Mouse (Mus musculus): ENCODE data around the gene Cdsn. TPM values are rescaled to one million over a fixed set of nuclear protein-coding genes. Genes with fewer than 3 reads are reported as not detected.
A peak's percentile ranks its signal among the peaks of the same experiment; 100 is the strongest.

Cdsn gene
- total RNA-seq, 2 experiments from 2014 or later: 1.4 to 1.6 TPM

GRCm38 (mm10) chr17:35532360-35532759 is 19.6 kb upstream of the Cdsn start:
- intact Hi-C loops (cut with DNase I): no loop called here

GRCm38 (mm10) chr17:35532901-35533300 is 19.0 kb upstream of the Cdsn start, which contains the start of gene Psors1c2:
Gene Psors1c2, plus strand, starts transcription at chr17:35533201.
- no peak for DNase-seq (ENCODE audit: low spot score in 2 of 2)
- intact Hi-C loops (cut with DNase I): no loop called here

More at GRCm38 (mm10) chr17:35532360-35532759, 19.6 kb upstream of the Cdsn start:
- no peak for DNase-seq (ENCODE audit: low spot score in 2 of 2)

- peak; percentile 64 to 80 for DNase-seq (ENCODE audit: low spot score in 2 of 2)
- intact Hi-C loops (cut with DNase I): no loop called here
These were observed 17.6 kb upstream of the Cdsn start for GRCm38 (mm10) chr17:35534343-35534742.

- intact Hi-C loops (cut with DNase I): no loop called here
- DNase-seq (ENCODE audit: low spot score in 2 of 2): peak in 1 of 2 experiments; percentile 54
These were observed 14.5 kb upstream of the Cdsn start for GRCm38 (mm10) chr17:35537421-35537820.

- intact Hi-C loops (cut with DNase I): no loop called here
- DNase-seq (ENCODE audit: low spot score in 2 of 2): no peak
These were observed 13.5 kb upstream of the Cdsn start for GRCm38 (mm10) chr17:35538476-35538875.

- intact Hi-C loops (cut with DNase I): no loop called here
- no peak for DNase-seq (ENCODE audit: low spot score in 2 of 2)
These were observed 12.4 kb upstream of the Cdsn start for GRCm38 (mm10) chr17:35539540-35539939.

- peak; percentile 27 to 29 for DNase-seq (ENCODE audit: low spot score in 2 of 2)
- intact Hi-C loops (cut with DNase I): no loop called here
These were observed 9.0 kb upstream of the Cdsn start for GRCm38 (mm10) chr17:35542761-35543411.

GRCm38 (mm10) chr17:35543412-35543861 is 8.5 kb upstream of the Cdsn start:
- peak; percentile 25 to 37 for DNase-seq (ENCODE audit: low spot score in 2 of 2)
- intact Hi-C loops (cut with DNase I): no loop called here

- no peak for DNase-seq (ENCODE audit: low spot score in 2 of 2)
These were observed 7.9 kb upstream of the Cdsn start for GRCm38 (mm10) chr17:35544001-35544400.

GRCm38 (mm10) chr17:35544680-35545079 is 7.2 kb upstream of the Cdsn start:
- intact Hi-C loops (cut with DNase I): no loop called here
- peak; percentile 30 to 54 for DNase-seq (ENCODE audit: low spot score in 2 of 2)

More at GRCm38 (mm10) chr17:35544001-35544400, 7.9 kb upstream of the Cdsn start:
- intact Hi-C loops (cut with DNase I): no loop called here

- intact Hi-C loops (cut with DNase I): no loop called here
- DNase-seq (ENCODE audit: low spot score in 2 of 2): no peak
These were observed 4.5 kb upstream of the Cdsn start for GRCm38 (mm10) chr17:35547465-35547864.

GRCm38 (mm10) chr17:35548636-35549035 is 3.3 kb upstream of the Cdsn start:
- intact Hi-C loops (cut with DNase I): no loop called here
- DNase-seq (ENCODE audit: low spot score in 2 of 2): no peak

GRCm38 (mm10) chr17:35549437-35550142 is 2.3 kb upstream of the Cdsn start:
- intact Hi-C loops (cut with DNase I): no loop called here
- DNase-seq (ENCODE audit: low spot score in 2 of 2): peak; percentile 86 to 90

GRCm38 (mm10) chr17:35550143-35550494 is 1.8 kb upstream of the Cdsn start:
- intact Hi-C loops (cut with DNase I): no loop called here
- DNase-seq (ENCODE audit: low spot score in 2 of 2): no peak

GRCm38 (mm10) chr17:35550871-35551270 is 1.1 kb upstream of the Cdsn start:
- intact Hi-C loops (cut with DNase I): no loop called here
- no peak for DNase-seq (ENCODE audit: low spot score in 2 of 2)

- DNase-seq (ENCODE audit: low spot score in 2 of 2): no peak
- intact Hi-C loops (cut with DNase I): no loop called here
These were observed 2.4 kb downstream of the Cdsn start for GRCm38 (mm10) chr17:35554321-35554720.

- no peak for DNase-seq (ENCODE audit: low spot score in 2 of 2)
- intact Hi-C loops (cut with DNase I): no loop called here
These were observed 3.0 kb downstream of the Cdsn start for GRCm38 (mm10) chr17:35554761-35555397.

- no peak for DNase-seq (ENCODE audit: low spot score in 2 of 2)
These were observed 4.3 kb downstream of the Cdsn start for GRCm38 (mm10) chr17:35556186-35556765.

GRCm38 (mm10) chr17:35556812-35557211 is 4.9 kb downstream of the Cdsn start:
- no peak for DNase-seq (ENCODE audit: low spot score in 2 of 2)
- intact Hi-C loops (cut with DNase I): no loop called here

More at GRCm38 (mm10) chr17:35556186-35556765, 4.3 kb downstream of the Cdsn start:
- intact Hi-C loops (cut with DNase I): no loop called here

GRCm38 (mm10) chr17:35557351-35557750 is 5.4 kb downstream of the Cdsn start:
- no peak for DNase-seq (ENCODE audit: low spot score in 2 of 2)
- intact Hi-C loops (cut with DNase I): no loop called here
